Mouse (Mus musculus) embryonic facial prominence, embryonic 14.5 days (tissue): ENCODE measurements around the gene Pbxip1. TPM values are rescaled to one million over a fixed set of nuclear protein-coding genes. Genes with fewer than 3 reads are reported as not detected.

Experiments
- ATAC-seq: fragments of 200-750 bp; cut with Nextera tagmentation; 2 replicates; pipeline ENCODE4 v1.8.0; 2017; ENCODE audit warnings: low read depth, moderate number of reproducible peaks, moderate TSS enrichment
- DNase-seq: peaks from one replicate; pipeline ENCODE4 v3.0.0-alpha.2; 2015; ENCODE audit warnings: low spot score
- H3K27ac ChIP-seq: fragments of 300-500 bp; sonication (generic); replicated peaks from 2 replicates; pipeline ENCODE4 v1.5.1; 2014; ENCODE audit warnings: low read depth, mild to moderate bottlenecking, low read length, moderate library complexity
- H3K27me3 ChIP-seq: fragments of 300-500 bp; sonication (generic); replicated peaks from 2 replicates; pipeline ENCODE4 v1.6.1; 2014; ENCODE audit warnings: low read length; ENCODE audit not compliant: control insufficient read depth, insufficient read depth
- H3K36me3 ChIP-seq: fragments of 300-500 bp; sonication (generic); 2 replicates; pipeline ENCODE4 v1.6.1; 2014; ENCODE audit warnings: low read length, mixed read lengths; ENCODE audit not compliant: control insufficient read depth, insufficient read depth
- H3K4me1 ChIP-seq: fragments of 300-500 bp; sonication (generic); 2 replicates; pipeline ENCODE4 v1.6.1; 2014; ENCODE audit warnings: antibody characterized with exemption, low read length; ENCODE audit not compliant: control insufficient read depth, insufficient read depth
- H3K4me2 ChIP-seq: fragments of 300-500 bp; sonication (generic); 2 replicates; pipeline ENCODE4 v1.6.1; 2014; ENCODE audit warnings: low read depth, mild to moderate bottlenecking, low read length, moderate library complexity, mixed read lengths
- H3K4me3 ChIP-seq: fragments of 300-500 bp; sonication (generic); 2 replicates; pipeline ENCODE4 v1.5.1; 2014; ENCODE audit warnings: low read depth, mild to moderate bottlenecking, low read length
- H3K9ac ChIP-seq: fragments of 300-500 bp; sonication (generic); 2 replicates; pipeline ENCODE4 v1.6.1; 2014; ENCODE audit warnings: low read depth, mild to moderate bottlenecking, low read length, moderate library complexity, mixed read lengths
- H3K9me3 ChIP-seq: fragments of 300-500 bp; sonication (generic); 2 replicates; pipeline ENCODE4 v1.6.1; 2016; ENCODE audit warnings: low read length; ENCODE audit not compliant: control insufficient read depth
- WGBS: fragments of 180-500 bp; shearing (Covaris S2); extraction: QIAGEN DNeasy Blood & Tissue Kit; methylation state at CpG from one replicate; pipeline ENCODE4 v1.1.7; 2014; 5-methylcytosine and 5-hydroxymethylcytosine counted together
- polyA plus RNA-seq: library from polyadenylated mRNA; unstranded; fragments of >200 nt; fragmentation: Nextera tagmentation; extraction: Ambion mirVana; gene quantifications from 2 replicates; pipeline ENCODE4 v1.2.1, GENCODE M21; 2014

Pbxip1 gene
- polyA plus RNA-seq: 24.1 and 25.9 TPM in 2 replicates

GRCm38 (mm10) chr3:89436176-89437113 lies at the start of gene Pbxip1:
Gene Pbxip1 (plus strand): TSS chr3:89436706.
- H3K36me3 ChIP-seq: peaks cover 34% of the 10 kb centered on the region
- H3K9ac ChIP-seq: peak within 1 kb of the TSS; percentile 64
- H3K4me3 ChIP-seq: peak within 1 kb of the TSS; percentile 50
- 7% methylated on average over 16 of the region's 16 CpGs for WGBS
- no peaks in the 10 kb centered on the region for H3K27me3 ChIP-seq
- peaks cover 13% of the 10 kb centered on the region for H3K4me1 ChIP-seq
- DNase-seq (peak; percentile 92), ATAC-seq (peak; percentile 84)
- peak within 1 kb of the TSS; percentile 72 for H3K27ac ChIP-seq
- H3K9me3 ChIP-seq: no peaks in the 10 kb centered on the region
- H3K4me2 ChIP-seq: peak within 1 kb of the TSS; percentile 72

DNA sequence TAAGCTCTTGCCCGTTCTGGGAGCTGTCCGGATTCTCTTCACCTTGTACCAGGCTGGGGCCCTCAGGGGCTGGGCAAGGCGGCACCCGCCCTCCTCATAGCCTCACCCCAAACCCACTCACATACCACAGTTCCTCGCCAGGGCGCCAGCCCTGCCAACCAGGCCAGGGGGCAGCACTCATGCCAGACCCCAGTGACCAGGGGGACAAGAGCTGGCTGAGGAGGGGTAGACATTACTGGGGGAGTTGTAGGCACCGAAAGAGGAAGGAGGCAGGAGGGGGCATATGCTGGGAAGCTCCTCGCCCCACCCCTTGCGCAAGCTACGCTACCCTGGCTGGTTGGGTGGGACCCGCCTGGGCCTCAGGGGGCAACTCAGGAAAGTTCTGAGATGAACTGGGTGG lies 48.9 kb upstream of the Pbxip1 start:
- H3K4me2 ChIP-seq: peak overlapping the region; percentile 3; the same call in 1 of the 2 replicates
- ATAC-seq: no peak
- no peak for DNase-seq
- H3K4me3 ChIP-seq: no peak overlapping the region
- no peak overlapping the region for H3K27ac ChIP-seq
- no peaks in the 10 kb centered on the region for H3K9me3 ChIP-seq
- WGBS: 72% methylated on average over 11 of the region's 11 CpGs
- H3K9ac ChIP-seq: peak overlapping the region; percentile 42; the same call in 1 of the 2 replicates
- peaks cover 30% of the 10 kb centered on the region for H3K4me1 ChIP-seq
- peaks cover 11% of the 10 kb centered on the region for H3K27me3 ChIP-seq
- no peaks in the 10 kb centered on the region for H3K36me3 ChIP-seq

- DNase-seq (no peak), ATAC-seq (no peak)
- Histone ChIP-seq H3K9ac (no peak overlapping the region), H3K36me3 (no peaks in the 10 kb centered on the region), H3K4me1 (peaks cover 33% of the 10 kb centered on the region), H3K4me2 (no peak overlapping the region; the same call in 1 of the 2 replicates), H3K4me3 (no peak overlapping the region), H3K27ac (no peak overlapping the region), H3K27me3 (peaks cover 14% of the 10 kb centered on the region), H3K9me3 (no peaks in the 10 kb centered on the region)
- WGBS: 80% methylated on average over 11 of the region's 11 CpGs
Measured at GRCm38 (mm10) chr3:89388134-89388881, 48.2 kb upstream of the Pbxip1 start.

DNA sequence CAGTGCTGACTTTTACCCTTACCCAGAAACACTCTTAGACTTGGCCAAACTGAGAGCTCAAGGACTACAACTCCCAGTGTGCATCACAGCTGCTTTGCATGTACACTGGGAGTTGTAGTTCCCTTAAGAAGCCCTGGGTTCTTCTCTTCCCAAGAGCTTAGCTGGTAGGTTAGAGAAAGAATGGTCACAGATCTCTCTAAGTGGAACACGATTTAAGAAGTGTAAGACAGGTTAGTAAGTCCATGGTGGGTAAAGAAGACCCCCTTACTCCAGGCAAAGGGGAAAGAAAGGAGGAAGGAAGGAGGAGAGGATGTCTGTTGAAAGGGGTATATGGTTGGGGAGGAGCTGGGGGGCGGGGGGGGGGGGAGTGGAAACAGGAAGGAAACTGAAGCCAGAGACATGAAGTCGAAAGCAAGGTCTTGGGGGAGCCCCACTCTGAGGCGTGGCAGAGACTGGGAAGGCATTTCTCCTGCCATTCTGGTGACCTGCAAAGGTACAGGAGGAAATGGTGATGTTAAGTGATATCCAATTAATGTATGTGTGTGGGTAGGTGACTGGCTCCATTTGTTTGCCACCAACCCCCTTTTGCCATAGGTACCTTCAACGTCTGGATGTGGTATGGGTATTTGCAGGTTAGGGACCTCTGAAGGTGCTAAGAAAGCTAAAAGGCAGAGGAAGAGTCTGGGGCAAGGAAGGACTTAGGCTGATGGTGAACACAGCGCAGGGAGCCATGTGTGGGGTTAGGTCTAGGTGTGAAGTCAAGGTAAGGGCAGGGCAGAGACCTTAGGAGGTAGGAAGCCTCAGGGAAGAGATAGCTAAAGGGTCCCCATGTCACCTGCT lies 47.4 kb upstream of the Pbxip1 start:
- ATAC-seq: no peak
- no peaks in the 10 kb centered on the region for H3K9me3 ChIP-seq
- H3K9ac ChIP-seq: no peak overlapping the region
- H3K36me3 ChIP-seq: no peaks in the 10 kb centered on the region
- peaks cover 14% of the 10 kb centered on the region for H3K27me3 ChIP-seq
- DNase-seq: peak; percentile 71
- H3K4me1 ChIP-seq: peaks cover 33% of the 10 kb centered on the region
- no peak overlapping the region for H3K27ac ChIP-seq
- WGBS: 50% methylated on average over 5 of the region's 6 CpGs
- H3K4me3 ChIP-seq: no peak overlapping the region
- H3K4me2 ChIP-seq: no peak overlapping the region

DNA sequence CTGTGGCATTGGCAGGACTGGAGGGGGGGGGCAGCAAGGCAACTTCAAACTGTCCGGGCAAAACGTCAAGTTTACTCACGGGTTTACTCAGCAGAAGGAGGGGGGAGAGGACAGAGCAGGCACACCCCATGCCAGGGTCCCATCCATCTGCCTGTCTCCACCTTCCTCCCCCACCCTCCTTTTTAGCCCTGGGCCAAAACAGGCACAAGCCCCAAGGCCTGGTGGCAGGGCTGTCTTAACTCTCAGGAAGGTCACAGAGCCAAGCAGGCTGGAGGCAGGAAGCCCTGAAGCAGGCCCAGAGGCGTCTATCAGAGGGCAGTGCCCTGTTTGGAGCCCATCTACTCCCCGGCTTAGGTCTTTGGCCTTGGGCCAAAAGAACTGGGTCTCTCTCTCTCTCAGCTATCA lies 46.4 kb upstream of the Pbxip1 start:
- H3K27ac ChIP-seq: no peak overlapping the region
- 39% methylated on average over 3 of the region's 5 CpGs for WGBS

GRCm38 (mm10) chr3:89390699-89391662 lies 45.5 kb upstream of the Pbxip1 start:
- Histone ChIP-seq H3K4me2 (peak overlapping the region; percentile 91), H3K27ac (peak overlapping the region; percentile 66; the same call in 1 of the 2 replicates), H3K36me3 (no peaks in the 10 kb centered on the region), H3K9ac (peak overlapping the region; percentile 66), H3K4me3 (peak overlapping the region; percentile 49), H3K9me3 (no peaks in the 10 kb centered on the region), H3K27me3 (peaks cover 14% of the 10 kb centered on the region), H3K4me1 (peaks cover 41% of the 10 kb centered on the region)
- no peak for DNase-seq
- WGBS: 14% methylated on average over 19 of the region's 19 CpGs
- ATAC-seq: no peak; the same call in 1 of the 2 replicates

More for the DNA sequence above, 46.4 kb upstream of the Pbxip1 start:
- Histone ChIP-seq H3K4me3 (no peak overlapping the region), H3K9me3 (no peaks in the 10 kb centered on the region), H3K36me3 (no peaks in the 10 kb centered on the region), H3K4me1 (peaks cover 39% of the 10 kb centered on the region), H3K9ac (no peak overlapping the region), H3K27me3 (peaks cover 14% of the 10 kb centered on the region), H3K4me2 (peak overlapping the region; percentile 91)
- ATAC-seq (no peak), DNase-seq (no peak)

DNA sequence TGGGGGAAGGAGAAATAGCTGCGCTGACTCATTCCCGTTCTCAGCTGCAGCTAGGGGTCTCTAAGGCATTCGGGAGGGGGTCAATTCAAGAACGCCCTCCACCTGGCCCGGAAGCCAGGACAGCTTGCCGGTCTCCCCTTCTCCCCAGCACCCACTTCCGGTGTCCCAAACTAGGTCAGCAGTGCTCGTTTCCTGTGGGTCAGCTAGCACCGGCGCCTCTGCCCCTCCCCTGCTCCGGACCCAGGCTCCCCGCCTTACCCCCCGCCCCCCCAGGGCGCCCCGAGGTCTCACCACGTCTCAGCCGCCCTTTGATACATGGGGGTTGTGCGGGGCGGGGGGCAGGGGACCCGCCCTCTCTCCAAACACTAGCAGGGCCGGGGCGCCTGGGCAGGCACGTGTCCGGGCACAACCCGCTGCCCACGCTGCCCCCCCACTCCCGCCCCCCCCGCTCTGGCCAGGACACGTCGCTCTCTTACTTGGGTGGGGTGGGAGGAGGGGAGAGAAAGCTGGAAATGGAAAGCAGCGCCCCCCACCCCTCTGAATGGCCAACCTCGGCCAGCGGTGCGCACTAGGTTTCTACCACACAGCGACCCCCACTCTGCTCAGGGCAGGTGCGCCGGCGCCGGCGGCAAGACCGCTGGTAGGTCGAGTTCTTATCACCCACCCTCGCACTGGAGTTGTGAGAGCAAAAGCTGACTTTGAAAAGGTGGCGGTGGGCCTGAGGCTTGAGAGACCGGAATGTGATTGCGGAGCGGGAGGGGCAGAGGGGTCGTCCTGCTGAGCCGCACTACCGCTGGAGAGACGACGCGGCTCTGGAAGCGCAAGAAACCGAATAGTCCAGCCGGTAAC lies 44.6 kb upstream of the Pbxip1 start:
- H3K4me3 ChIP-seq: peak overlapping the region; percentile 49
- peak; percentile 57 for DNase-seq
- ATAC-seq: no peak
- 0% methylated on average over 37 of the region's 56 CpGs for WGBS
- peaks cover 40% of the 10 kb centered on the region for H3K4me1 ChIP-seq
- peak overlapping the region; percentile 66 for H3K9ac ChIP-seq
- H3K36me3 ChIP-seq: no peaks in the 10 kb centered on the region
- H3K4me2 ChIP-seq: peak overlapping the region; percentile 91
- peak overlapping the region; percentile 66 for H3K27ac ChIP-seq
- no peaks in the 10 kb centered on the region for H3K9me3 ChIP-seq
- peaks cover 14% of the 10 kb centered on the region for H3K27me3 ChIP-seq
